Mouse (Mus musculus) gonadal fat pad, adult 2 months (tissue): ENCODE measurements around the gene Timm10b. TPM values are rescaled to one million over a fixed set of nuclear protein-coding genes. Genes with fewer than 3 reads are reported as not detected.

Source experiments
- DNase-seq: peaks from one replicate; pipeline ENCODE4 v3.0.0-alpha.2; 2012; ENCODE audit warnings: low read depth
- polyA plus RNA-seq: library from polyadenylated mRNA; depleted of rRNA; stranded (reverse); fragments of >200 nt; gene quantifications from 2 replicates; pipeline ENCODE4 v1.2.3, GENCODE M21; 2012; rRNA removed

Timm10b gene
- polyA plus RNA-seq = 131 and 158 TPM in 2 replicates

DNA sequence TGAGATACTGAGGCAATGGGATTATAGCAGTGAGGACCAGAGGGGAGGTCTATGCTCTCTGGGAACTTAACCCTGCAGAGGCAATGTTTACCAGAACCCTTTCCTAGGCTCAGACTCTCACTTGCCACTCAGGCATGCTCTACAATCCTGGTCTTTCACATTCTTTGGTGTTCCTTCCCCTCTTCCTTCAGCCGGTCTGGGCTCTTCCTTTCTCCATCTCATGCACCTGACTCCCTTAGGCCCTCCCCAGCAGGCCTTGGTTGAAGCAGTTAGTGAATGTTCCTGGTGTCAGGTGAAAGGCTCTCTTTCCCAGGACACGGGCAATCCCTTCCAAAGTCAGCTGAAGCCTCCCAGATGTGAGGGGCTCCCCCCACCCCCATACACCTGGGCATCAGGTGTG lies at the start of gene Timm10b:
TSS of gene Timm10b (plus strand) at position 301 of the 400 bp plus-strand sequence.
- DNase-seq = no peak

DNA sequence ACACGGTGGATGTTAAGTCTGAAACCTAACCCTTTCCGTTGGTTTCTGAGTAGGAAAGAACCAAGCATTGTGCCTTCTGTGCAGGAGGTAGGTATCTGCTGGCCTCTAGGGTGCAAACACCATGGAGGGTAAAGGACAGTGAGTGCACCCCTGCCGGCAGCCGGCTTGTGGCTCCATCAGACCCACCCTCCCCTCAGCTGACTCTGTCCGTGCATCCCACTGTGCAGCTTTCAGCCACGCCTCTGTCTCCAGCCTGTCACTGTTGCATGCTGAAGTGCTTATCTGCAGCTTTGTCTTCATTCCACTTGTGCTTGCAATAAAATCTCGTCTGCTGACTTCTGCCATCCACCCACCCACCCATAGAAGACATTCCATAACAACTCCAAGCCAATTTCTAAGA lies 49.8 kb upstream of the Timm10b start:
- no peak for DNase-seq

DNA sequence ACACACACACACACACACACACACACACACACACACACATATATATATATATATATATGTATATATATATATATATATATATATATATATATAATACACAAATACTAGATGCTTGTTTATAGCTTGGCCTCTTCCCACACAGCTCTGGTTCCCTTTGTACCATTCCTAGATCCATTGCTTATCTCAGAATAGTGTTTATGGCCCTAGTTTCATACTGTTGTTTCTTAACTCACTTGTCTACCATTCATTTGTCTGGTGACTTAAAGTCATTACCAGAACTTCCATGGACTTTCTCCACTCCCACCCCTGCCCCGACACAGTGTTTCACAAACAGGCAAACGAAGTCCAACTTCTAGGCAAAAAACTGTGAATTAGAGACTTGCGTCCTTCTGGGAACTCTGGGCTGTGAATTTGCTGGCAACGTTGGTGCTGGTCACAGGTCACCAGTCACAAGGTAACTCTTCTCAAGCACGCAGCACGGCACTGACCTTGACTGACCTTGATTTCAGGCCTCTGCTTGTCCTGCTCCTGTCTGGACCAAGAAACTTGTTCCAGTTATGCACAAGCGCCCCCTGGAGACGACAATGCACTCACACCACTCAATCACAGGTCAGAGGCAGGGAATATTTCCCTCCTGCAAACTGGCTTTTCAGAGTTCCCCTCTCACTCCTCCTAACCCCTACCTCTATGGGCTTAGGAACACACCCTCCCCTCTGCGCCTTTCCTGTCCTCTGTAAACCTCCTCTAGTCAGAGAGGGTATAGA lies 36.8 kb upstream of the Timm10b start:
- no peak for DNase-seq

DNA sequence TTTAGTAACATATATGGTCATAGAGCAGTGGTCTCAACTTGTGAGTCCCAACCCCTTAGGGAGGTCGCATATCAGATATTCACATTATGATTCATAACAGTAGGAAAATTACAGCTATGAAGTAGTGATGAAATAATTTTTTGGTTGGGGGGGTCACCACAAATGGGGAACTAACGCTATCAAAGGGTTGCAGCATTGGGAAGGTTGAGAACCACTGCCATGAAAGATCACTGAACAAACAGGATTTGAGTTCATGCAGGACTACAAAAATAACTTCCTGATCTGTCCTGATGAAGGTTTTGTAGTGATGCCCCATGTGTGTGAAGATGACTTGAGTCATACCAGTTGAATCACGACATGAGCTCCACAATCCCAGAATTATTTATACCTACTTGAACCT lies 31.4 kb upstream of the Timm10b start:
- DNase-seq = no peak

DNA sequence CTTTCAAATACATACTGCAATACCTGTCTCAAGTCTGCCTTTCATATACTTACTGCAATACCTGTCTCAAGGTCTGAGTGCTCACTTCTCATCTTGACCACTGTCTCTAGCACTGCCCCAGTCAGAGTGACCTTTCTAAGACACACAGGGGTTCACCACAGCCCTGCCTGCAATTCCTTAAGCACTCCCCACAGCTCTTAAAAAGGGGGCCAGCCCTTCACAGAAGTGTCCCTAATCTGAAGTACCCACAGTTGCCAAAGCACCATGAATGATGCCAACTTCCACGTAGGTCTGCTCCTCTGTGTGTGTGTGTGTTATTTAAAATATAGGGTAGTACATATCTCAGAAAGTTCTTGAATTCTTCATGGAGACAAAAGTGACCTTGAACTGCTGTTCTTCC lies 28.1 kb upstream of the Timm10b start:
- no peak for DNase-seq

DNA sequence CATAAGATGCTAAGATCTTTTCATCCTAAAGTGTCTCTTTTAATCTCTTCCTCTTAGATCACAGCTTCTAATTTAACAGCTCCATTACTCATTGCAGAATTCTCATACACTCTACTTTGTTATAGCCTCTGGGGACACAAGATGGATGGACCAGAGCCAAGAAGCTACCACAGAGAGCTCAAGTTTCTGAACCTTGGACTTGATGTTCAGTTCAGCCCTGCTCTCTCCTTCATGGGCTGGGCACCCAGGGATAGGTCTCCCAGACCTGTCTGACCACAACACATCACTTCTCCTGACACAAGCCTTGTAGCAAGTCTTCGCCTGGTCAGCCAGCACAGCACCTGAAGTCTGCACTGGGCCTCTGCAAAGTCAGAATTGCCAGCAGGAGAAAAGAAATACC lies 25.5 kb upstream of the Timm10b start:
- no peak for DNase-seq

DNA sequence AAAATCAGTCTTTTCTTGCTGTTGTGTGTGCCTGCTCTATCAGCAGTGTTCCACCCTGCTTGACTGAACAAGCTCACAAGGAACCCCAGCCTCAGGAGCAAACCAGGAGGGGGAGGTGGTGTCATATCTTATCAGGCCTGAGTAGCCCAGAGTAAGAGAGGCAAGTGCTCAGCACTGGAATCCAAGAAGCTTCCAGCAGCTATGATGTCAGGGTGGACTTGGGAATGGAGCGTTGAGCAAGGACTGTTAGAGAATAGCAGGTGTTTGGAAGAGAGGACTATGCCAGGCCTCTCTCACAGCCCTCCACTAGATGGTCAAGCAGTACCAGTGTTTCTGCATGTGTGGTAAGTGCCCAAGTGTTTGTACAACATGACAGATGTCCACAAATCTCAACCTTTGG lies 24.1 kb upstream of the Timm10b start:
- DNase-seq = no peak

DNA sequence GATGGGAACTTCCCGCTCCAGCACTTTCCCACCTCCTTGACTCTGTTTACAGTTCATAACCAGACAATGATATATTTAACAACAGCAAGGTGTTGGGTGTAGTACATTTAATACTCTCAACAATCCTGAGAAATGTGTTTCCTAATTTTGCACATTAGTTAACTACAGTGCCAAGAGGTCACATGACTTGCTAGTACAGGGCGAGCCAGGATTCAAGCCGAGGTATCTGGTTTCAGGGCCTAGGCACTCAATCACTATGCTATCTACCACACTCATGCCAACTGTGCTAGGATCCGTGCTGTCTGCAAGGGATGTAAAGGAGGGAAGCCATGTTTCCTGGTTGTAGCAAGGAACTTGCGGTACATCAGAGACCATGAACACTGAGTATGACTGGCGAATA lies 23.3 kb upstream of the Timm10b start:
- no peak for DNase-seq

DNA sequence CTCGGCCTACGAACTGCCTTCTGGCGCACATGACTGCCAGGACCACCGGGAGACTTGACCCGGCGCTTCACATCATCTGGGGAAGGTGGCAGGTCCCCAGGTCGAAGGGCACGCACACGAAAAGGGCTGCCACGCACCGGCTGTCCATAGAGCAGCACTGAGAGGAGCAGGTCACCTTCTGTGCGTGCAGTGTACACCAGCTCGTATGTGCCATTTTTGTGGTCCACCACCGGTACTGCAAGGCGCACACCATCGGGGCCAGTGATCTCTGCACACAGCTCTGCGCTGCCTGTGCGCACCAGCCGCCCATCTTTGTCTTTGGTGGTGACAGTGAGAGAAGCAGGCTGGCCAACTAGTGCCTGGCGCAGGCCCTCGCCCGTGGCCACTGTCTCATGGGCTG lies 22.0 kb upstream of the Timm10b start:
- DNase-seq = no peak

DNA sequence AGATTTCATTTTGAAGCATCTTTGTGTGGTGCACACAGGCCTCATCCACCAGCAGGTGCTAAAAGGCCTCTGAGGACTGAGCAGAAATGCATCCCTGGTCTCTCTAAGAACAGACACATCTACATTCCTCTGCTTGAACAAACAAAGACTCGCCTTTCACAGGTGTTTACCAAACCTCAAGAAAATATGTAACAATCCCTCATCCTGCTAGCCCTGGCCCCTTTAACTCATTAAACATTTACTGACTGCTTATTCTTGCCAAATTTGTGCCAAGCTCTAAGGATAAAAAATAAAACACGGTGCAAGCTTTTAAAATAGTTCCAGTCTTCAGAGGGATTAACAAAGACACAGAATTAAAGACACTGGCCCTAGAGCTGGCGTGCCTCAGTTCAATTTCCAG lies 20.2 kb upstream of the Timm10b start:
- no peak for DNase-seq

DNA sequence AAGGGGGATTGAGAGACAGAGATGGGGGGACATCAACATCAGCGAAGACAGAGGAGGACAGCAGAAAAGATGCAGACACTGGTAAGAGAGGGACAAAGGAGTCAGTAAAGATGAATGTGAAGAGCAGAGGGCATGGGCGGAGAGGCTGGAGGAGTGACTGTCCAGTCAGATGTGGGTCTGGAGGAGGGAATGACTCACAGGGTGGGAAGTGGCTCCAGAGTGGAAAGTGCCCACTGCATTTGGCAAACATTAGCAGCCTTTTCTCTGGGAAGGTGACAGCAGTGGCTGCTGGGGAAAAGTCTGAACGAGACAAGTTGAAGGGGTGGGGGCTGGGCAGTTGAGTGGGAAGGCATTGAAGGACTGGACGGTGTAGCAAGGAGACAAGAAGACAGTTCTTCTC lies 18.8 kb upstream of the Timm10b start:
- DNase-seq = no peak

DNA sequence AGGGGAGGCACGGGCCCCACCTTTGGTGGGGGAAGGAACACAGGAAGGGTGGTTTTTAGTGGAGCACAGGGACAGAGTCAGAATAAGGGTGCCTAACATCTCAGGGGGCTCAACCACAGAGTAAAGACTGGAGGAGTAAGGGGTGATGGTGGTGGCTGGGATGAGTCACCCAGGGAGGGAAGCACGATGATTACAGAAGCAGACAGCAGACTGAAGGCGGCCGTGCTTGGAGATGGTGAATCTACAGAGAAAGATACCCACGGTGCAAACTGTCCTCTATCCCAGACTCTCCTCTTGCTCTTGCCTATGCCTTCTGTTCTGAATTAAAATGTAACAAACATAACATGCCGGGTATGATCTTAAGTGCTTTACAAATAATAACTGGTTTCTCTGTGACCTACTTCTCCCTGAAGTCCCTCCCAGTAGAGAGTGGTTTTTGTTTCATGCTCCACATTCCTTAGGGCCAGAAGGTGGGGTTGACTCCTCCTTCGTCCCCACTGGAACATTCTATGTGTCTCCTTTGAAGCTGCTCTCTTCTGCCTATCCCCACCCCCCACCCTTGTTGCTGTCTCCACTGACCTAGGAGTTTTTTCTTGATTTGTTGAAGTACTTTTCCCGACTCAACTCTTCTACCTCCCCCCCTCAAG lies 18.1 kb upstream of the Timm10b start:
- DNase-seq = no peak

DNA sequence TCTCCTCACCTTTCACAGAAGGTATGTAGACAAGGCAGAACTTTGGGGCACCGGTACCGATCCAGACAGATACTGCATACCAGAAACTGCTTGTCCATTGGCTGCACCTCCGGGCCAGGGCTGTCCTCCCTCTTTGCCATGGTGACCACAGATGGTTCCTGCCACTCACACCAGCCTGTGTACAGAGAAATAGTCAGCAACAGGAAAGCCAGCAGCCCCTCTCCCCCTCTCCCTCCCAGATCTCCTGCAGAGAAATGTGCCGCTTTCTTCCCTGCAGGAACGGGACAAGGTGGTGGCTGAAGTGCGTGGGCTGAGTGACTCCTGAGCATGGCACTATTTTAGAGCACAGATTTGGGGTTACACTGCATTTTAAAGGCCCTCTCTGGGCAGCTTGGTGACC lies 14.5 kb upstream of the Timm10b start:
- DNase-seq = no peak

DNA sequence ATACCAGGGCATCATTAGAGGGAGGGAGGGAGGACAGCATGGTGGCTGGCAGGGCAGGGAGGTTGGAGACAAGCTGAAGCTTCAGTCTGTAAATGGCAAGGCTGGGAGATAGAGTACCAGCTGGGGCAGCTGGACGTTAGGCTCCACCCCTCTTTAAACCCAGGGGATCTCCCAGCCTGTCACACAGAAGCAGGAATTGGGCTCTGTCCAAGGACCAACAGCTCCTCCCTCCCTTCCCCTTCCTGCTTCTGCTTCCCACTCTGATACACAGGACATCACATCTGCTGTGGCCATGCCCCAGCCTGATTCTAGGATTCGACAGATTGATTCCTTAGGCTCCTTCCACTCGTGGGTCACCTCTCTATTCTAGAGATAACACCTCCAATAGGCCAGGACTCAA lies 11.2 kb upstream of the Timm10b start:
- no peak for DNase-seq

DNA sequence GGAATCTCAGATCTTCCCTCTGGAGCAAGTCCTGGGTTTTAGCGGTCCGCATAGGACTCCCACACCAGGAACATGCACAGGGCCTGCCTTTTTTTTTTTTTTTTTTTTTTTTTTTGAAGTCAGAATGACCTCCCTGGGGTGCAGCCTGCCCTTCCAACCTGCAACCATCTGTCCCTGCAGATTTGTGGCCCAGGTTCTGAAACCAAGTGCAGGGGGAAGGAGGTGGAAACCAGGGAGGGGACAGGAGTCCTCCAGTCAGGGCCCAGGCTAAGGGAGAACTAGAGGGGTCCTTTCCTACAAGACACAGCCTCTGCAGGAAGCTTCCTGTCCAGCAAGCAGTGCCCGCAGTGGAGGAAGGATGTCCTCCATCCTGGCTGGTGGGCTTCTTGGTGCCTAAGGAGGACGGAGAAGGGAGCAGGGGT lies 7.3 kb upstream of the Timm10b start:
- no peak for DNase-seq

DNA sequence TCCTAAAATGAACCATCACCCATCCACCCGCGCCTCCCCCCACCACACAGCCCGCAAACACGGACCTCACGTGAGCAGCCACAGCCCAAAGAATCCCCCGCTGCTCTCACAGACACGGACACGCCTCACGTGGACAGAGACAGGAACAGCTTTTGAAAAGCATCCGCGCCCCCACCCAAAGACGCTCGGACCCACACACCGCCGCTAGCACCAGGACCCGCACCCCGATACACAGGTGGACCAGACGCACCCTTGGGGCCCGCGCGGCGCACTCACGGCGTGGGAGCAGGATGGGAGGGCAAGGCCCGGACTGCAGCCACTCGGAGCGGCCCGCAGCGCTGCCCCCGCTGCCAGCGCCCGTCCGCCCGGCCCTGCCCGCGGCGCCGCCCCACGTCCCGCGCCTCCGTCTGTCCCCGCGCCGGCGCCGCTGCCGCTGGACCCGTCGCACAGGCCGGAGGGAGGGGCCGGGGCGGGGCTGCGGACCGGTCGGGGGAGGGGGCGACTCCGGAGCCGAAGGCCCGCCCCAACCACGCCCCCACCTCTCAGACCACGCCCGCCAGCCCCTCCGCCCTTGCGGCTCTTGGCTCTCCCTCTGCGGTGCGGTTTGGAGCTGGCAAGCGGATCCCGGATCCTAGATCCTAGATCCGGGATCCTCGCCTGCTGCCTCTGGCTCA lies 6.6 kb upstream of the Timm10b start, which contains the start of gene Trim3:
TSS of gene Trim3 (minus strand) at position 445 of the 674 bp plus-strand sequence.
- DNase-seq = no peak

DNA sequence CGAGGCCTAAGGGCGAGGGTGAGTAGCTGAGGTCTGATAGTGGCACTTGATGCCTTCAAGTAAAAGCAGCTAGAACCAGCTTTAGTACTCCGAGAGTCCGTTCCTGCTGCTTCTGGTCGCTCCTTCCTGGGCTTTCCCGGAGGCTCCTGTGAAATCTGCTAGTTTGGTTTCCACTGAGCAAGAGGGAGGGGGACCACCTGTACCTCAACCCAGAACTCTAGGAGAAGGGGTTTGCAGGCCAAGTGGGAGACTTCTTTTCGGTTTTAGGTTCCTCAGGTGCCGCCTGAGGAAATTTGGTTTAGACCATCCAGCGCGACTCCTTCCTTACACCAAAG lies 6.1 kb upstream of the Timm10b start:
- DNase-seq = no peak

DNA sequence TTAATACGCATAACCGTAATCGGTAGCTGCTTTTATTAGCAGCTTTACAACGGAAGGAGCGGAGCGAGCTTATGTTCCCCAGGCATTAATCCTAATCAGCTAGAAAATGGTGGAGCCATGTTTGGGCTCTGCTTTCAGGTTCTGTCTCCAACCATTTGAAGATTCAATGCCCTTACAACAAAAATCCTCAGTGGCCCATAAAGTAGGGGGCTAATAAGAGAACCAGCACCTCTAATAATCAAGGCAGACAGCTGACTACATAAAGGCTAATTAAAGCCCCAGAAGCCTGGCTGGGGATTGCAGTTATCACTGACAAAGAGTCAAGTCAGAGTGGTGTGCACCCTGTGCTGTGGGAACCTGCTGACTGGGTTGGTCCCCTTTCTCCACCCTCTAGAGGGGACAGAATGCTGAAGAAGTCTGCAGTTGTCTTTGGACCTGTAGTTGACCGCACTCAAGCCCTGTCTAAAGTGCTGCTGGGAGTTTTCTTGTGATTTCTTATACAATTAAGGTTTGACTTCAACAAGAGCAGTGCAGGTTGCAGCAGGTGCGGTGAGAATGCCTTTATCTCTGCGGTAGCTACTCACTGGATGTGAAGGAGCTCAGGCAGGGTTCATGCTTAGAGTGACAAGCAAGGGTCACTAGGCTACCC lies 5.5 kb upstream of the Timm10b start:
- DNase-seq = no peak

DNA sequence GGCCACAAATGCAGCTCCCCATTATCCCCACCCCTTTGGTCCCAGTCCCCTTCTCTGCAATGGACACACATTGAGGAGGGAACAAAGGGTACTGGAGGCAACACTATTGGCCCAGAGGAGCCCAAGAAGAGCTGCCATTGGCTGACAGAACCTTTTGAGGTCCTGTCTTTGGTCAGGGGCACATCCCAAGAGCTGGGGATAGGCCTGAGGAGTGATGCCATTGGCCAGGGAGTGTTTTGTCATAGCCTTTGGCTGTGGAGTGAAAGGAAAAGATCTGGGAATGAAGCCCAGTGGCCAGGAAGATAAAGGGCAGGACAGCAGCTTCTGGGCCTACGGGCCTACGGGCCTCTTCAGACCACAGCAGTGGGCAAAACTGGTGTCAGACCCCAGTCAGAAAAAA lies 4.1 kb upstream of the Timm10b start:
- no peak for DNase-seq

DNA sequence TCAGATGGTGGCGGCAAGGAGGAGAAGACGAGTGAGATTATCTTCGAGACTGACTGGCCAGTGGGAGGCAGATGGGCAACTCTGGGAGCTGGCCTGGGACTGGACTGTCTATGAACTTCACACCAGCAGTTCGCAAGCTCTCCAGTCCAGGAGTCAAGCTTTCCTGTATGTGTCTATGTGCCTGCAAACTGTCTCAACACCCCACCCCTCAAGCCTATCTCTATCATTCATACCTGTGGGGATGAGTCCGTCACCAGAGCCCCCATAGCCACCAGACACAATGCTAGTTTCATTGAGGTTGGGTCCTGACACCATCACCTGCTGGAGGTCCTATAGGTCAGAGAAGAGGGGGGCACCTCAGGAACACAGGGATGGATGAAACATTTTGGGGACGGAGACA lies 1.1 kb upstream of the Timm10b start:
- DNase-seq = no peak

DNA sequence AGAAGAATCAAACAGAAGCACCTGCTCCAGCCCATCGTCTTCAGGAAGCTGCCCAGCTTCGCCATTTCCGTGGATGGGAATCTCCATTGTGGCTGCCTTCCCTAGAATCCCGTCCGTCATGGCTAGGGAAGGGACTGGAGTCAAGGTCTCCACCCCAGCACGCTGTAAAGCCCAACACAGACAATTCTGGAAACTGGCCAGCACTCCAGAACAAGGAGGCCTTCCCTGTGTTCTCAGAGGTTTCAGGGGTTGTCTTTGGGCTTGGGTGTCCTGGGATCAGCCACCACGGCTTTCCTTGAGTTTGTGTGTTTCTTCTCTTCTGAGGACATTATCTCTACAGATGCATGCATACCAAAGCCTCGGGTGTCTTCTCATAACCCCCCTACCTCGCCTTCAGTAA lies 552 bp upstream of the Timm10b start:
- DNase-seq = no peak

DNA sequence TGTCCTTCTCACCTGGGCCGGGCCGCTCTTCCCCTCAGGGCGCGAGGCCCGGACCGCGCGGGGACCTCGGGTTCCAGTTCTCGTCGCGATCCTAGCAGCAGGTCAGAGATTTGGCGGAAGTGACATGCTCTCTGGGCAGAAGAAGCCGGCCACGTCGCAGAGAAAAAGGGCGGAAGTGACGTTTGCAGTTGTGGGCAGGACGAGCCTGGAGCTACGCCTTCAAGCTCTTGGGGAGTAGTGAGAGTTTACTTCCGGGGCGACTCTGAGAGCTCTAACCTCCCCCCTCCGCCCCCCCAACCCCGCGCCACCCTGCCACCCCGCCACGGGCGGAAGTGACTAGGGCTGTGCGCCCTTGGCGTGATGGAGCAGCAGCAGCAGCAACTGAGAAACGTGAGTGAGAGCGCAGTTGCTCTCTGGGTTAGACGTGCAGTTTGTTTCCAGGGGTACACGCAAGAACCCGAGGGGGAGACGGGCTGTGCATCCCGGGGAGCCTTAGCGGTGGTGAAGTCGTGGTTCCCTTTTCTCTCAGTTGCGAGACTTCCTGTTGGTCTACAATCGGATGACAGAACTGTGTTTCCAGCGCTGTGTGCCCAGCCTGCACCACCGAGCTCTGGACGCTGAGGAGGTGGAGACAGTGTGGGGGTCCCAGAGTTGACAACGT lies 507 bp downstream of the Timm10b start, which contains the start of the genes Arfip2 and Gm45799:
TSS of gene Arfip2 (minus strand) at position 184 of the 661 bp plus-strand sequence.
TSS of gene Gm45799 (plus strand) at position 320 of the 661 bp plus-strand sequence.
- peak; percentile 73 for DNase-seq
